Mouse (Mus musculus) midbrain, embryonic 13.5 days (tissue): ENCODE measurements around the gene Ube2m. TPM values are rescaled to one million over a fixed set of nuclear protein-coding genes. Genes with fewer than 3 reads are reported as not detected.
"Not testable (repeated sequence)": the region's sequence is repeated elsewhere in the genome, so short reads cannot be mapped to it uniquely, and the experiment has no call there.

ENCODE experiments used
- ATAC-seq: fragments of 200-750 bp; cut with Nextera tagmentation; 2 replicates; pipeline ENCODE4 v1.8.0; 2017; ENCODE audit warnings: mild to moderate bottlenecking, moderate TSS enrichment, moderate library complexity
- H3K27ac ChIP-seq: fragments of 300-500 bp; sonication (generic); 2 replicates; pipeline ENCODE4 v1.5.1; 2015; ENCODE audit warnings: inconsistent platforms, mild to moderate bottlenecking, moderate library complexity
- H3K27me3 ChIP-seq: fragments of 300-500 bp; sonication (generic); 2 replicates; pipeline ENCODE4 v1.6.1; 2015; ENCODE audit warnings: mild to moderate bottlenecking, inconsistent platforms
- H3K36me3 ChIP-seq: fragments of 300-500 bp; sonication (generic); 2 replicates; pipeline ENCODE4 v1.6.1; 2015; ENCODE audit warnings: mild to moderate bottlenecking, inconsistent platforms
- H3K4me1 ChIP-seq: fragments of 300-500 bp; sonication (generic); replicated peaks from 2 replicates; pipeline ENCODE4 v1.6.1; 2015; ENCODE audit warnings: inconsistent platforms
- H3K4me2 ChIP-seq: fragments of 300-500 bp; sonication (generic); replicated peaks from 2 replicates; pipeline ENCODE4 v1.6.1; 2015; ENCODE audit warnings: moderate library complexity, mild to moderate bottlenecking, inconsistent platforms
- H3K4me3 ChIP-seq: fragments of 300-500 bp; sonication (generic); replicated peaks from 2 replicates; pipeline ENCODE4 v1.5.1; 2015; ENCODE audit warnings: mild to moderate bottlenecking, inconsistent platforms
- H3K9ac ChIP-seq: fragments of 300-500 bp; sonication (generic); replicated peaks from 2 replicates; pipeline ENCODE4 v1.6.1; 2015; ENCODE audit warnings: mild to moderate bottlenecking, inconsistent platforms
- H3K9me3 ChIP-seq: fragments of 300-500 bp; sonication (generic); 2 replicates; pipeline ENCODE4 v1.6.1; 2016; ENCODE audit warnings: mild to moderate bottlenecking, inconsistent platforms
- WGBS: fragments of 180-500 bp; shearing (Covaris S2); methylation state at CpG from one replicate; pipeline ENCODE4 v1.1.7; 2015; 5-methylcytosine and 5-hydroxymethylcytosine counted together
- polyA plus RNA-seq: library from polyadenylated mRNA; unstranded; fragments of >200 nt; fragmentation: Nextera tagmentation; extraction: Ambion mirVana; gene quantifications from 2 replicates; pipeline ENCODE4 v1.2.1, GENCODE M21; 2015

The Ube2m gene
- polyA plus RNA-seq = 63.1 and 91.6 TPM in 2 replicates

DNA sequence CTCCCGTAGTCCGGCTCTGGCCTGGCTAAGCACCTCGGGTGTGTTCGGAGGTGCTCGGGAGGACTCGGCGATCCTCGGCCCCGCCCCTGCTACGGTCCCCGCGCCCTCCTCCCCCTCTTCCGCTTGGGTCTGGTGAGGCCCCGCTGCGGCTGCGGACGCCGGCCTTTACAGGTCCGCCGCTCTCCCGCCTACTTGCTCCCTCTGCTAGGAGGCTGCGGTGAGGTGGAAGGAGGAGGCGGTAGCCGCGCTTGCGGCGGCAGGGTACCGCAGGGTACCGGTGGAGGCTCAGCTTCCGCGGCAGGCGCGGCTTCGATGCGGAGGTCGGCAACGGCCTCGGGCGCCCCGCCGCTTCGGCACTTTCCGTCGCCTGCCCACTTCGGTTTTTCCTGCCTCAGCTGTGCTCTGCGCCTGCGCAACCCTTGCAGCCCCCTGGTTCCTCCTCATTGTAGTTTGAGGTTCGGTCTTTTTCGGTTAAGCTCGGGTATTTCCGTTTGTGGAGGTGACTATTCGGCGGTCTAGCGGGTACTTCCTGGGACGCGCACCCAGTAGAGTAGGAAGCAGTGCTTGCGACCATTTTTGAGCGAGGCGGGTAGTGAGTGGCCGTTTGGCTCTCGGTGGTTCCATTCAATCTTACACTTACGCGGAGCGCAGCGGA lies at the start of gene Ube2m:
Ube2m (minus strand) TSS at position 375 of the 655 bp plus-strand sequence.
- H3K4me2 ChIP-seq = peak within 1 kb of the TSS; percentile 81
- under 1% methylated on average over 61 of the region's 65 CpGs for WGBS
- peak within 1 kb of the TSS; percentile 95 for H3K9ac ChIP-seq
- peak within 1 kb of the TSS; percentile 98 for H3K27ac ChIP-seq
- peaks cover 24% of the 10 kb centered on the region for H3K27me3 ChIP-seq
- ATAC-seq = peak; percentile 91
- H3K9me3 ChIP-seq = no peaks in the 10 kb centered on the region
- peak within 1 kb of the TSS; percentile 71 for H3K4me3 ChIP-seq
- H3K4me1 ChIP-seq = peaks cover 47% of the 10 kb centered on the region
- H3K36me3 ChIP-seq = peaks cover 17% of the 10 kb centered on the region

DNA sequence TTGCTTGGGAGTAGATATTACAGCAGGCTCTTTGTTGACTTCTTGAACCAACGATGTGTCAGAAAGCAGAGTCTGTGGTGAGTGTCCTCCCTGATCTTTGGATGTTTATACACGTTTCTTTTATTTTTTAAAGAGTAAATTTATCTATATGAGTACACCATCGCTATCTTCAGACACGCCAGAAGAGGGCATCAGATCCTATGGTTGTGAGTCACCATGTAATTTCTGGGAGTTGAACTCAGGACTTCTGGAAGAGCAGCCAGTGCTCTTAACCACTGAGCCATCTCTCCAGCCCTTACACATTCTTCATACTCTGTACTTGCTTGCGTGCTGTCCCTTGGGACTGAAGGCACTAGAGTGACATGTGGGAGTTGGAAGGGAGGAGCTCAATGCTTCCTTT lies 34.2 kb upstream of the Ube2m start:
- Histone ChIP-seq H3K4me1 (no peaks in the 10 kb centered on the region), H3K4me3 (no peak overlapping the region), H3K36me3 (no peaks in the 10 kb centered on the region), H3K27ac (no peak overlapping the region), H3K4me2 (no peak overlapping the region), H3K27me3 (no peaks in the 10 kb centered on the region), H3K9me3 (no peaks in the 10 kb centered on the region), H3K9ac (no peak overlapping the region)
- WGBS = 62% methylated on average over 5 of the region's 5 CpGs
- no peak for ATAC-seq

DNA sequence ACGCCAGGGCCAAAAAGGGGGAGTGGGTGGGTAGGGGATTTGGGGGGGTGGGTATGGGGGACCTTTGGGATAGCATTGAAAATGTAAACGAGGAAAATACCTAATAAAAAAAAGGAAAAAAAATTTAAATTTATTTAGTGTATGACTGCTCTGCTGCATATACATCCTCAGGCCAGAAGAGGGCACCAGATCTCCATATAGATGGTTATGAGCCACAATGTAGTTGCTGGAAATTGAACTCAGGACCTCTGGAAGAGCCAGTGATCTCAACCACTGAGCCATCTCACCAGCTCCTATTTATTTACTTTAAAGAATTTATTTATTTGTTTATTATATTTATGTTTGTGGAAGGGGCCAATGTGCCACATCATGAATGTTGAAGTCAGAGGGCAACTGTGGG lies 25.3 kb upstream of the Ube2m start:
- H3K27ac ChIP-seq, ATAC-seq, H3K27me3 ChIP-seq, H3K36me3 ChIP-seq, H3K4me1 ChIP-seq, H3K4me2 ChIP-seq, H3K9me3 ChIP-seq, H3K4me3 ChIP-seq, H3K9ac ChIP-seq: not testable (repeated sequence)
- 41% methylated on average over 2 of the region's 2 CpGs for WGBS

DNA sequence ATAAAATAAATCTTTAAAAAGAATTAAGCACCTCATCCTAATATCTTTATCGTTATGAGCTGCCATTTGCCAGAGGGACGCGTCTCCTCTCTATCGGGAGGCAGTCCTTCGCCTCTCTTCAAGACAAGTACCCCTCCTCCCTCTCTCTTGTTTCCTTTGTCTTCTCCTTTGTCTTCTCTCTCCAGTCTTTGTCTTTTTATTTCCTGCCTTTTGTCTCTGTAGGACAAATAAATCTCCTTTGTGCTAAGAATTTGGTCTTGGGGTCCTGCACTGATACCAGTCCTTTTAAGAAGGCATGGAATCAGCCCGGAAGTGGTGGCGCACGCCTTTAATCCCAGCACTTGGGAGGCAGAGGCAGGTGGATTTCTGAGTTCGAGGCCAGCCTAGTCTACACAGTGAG lies 21.5 kb upstream of the Ube2m start:
- H3K27ac ChIP-seq = no peak overlapping the region

DNA sequence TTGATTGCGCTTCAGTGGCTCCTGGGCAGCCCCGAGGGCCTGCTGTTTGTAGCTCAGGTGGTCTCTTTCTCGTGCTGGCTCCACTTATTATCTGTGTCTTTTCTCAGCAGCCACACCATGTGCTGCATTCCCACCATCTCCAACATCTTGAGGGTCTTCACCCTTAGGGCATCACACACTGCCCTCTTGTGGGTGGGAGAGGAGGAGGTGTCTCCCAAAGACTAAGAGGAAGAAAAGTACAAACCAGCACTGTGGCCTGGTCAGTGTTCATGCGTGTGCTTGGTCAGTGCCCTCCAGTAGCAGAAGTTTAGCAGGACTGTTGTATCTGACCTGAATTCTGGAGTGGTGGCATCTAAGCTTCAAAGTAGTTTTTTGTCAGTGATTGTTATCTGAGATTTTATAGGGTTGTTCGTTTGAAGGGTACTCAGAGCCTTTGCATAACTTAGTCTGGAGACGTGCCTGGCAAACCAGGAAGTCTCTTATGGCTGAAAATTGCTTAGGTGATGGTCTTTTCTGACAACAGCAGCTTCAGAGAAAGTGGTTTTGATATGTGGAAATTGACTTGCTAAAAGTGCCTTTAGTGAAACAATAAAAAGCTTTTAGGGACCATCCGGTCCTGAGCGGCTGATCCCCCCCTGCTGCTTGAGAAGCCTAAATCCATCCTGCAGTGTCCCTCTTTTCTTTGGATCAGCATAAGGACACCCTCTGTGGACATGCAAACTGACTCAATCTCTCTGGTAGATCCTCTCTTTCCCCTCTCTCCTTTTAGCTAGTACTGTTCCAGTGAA lies 19.0 kb upstream of the Ube2m start:
- no peak overlapping the region for H3K27ac ChIP-seq
- H3K9me3 ChIP-seq = no peaks in the 10 kb centered on the region
- no peak overlapping the region for H3K4me2 ChIP-seq
- H3K9ac ChIP-seq = no peak overlapping the region
- no peak for ATAC-seq
- no peak overlapping the region for H3K4me3 ChIP-seq
- peaks cover 7% of the 10 kb centered on the region for H3K4me1 ChIP-seq
- H3K36me3 ChIP-seq = no peaks in the 10 kb centered on the region
- H3K27me3 ChIP-seq = no peaks in the 10 kb centered on the region
- 51% methylated on average over 8 of the region's 8 CpGs for WGBS

More for the DNA sequence above, 21.5 kb upstream of the Ube2m start:
- Histone ChIP-seq H3K4me1 (no peaks in the 10 kb centered on the region), H3K4me2 (no peak overlapping the region), H3K36me3 (no peaks in the 10 kb centered on the region), H3K9me3 (no peaks in the 10 kb centered on the region), H3K9ac (no peak overlapping the region), H3K27me3 (no peaks in the 10 kb centered on the region), H3K4me3 (no peak overlapping the region)
- no peak for ATAC-seq
- WGBS = 85% methylated on average over 9 of the region's 9 CpGs

DNA sequence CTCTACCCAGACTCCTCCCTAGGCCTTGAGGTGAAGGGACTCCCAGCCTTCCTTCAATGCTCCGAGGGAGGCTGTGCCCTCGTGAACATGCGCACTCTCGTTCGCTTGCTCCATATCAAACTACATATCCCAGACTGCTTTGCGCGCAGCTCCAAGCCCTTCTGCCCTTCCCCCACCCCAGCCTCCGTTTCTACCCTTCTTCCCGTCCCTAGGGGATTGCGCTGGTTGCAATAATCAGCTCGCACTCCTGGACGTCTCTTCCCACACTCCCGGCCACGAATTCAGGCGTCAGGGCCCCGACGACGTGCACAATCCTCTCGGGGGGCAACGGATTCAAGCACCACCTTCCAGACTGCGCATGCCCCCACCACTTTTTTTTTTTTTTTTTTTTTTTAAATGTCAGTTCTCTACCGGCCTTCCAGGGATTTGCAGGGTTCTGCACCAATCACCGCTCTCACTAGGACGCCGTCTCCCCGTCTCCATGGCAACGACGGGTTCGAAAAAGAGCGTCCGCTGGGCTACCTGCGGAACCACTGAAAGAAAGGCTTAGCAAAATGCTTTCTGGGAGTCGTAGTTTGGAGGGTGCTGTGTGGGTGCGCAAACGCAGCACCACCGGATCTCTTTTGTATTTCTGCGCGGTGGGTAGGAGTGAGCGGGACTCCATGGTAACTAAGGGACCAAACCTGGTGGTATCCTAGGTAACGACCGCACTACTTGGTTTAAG lies 16.4 kb upstream of the Ube2m start, which contains the start of gene Mzf1:
Mzf1 (minus strand) TSS at position 478 of the 724 bp plus-strand sequence.
- peak; percentile 96 for ATAC-seq
- no peaks in the 10 kb centered on the region for H3K9me3 ChIP-seq
- peak within 1 kb of the TSS; percentile 54 for H3K4me2 ChIP-seq
- H3K36me3 ChIP-seq = peaks cover 4% of the 10 kb centered on the region; the same call in 1 of the 2 replicates
- WGBS = under 1% methylated on average over 41 of the region's 41 CpGs
- peaks cover 7% of the 10 kb centered on the region for H3K4me1 ChIP-seq
- peak within 1 kb of the TSS; percentile 58 for H3K4me3 ChIP-seq
- peak within 1 kb of the TSS; percentile 71 for H3K9ac ChIP-seq
- H3K27me3 ChIP-seq = no peaks in the 10 kb centered on the region
- peak within 1 kb of the TSS; percentile 97 for H3K27ac ChIP-seq

DNA sequence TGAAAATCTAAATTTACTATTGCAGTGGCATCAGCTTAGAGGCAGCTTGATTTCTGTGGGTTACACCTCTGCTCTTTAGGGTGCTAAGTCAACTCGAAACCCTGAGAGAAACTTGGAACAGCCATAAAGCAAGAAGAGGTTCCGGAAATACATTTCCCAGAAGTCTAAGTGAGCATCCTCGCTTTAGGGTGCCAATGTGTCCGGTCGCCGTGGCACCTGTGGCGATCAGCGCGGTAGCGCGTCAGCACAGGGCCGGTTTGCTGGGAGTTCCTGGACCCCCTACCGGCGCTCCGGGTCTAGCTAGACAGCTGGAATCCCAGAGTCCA lies 15.8 kb upstream of the Ube2m start:
- Histone ChIP-seq H3K36me3 (peaks cover 4% of the 10 kb centered on the region; the same call in 1 of the 2 replicates), H3K4me3 (peak overlapping the region; percentile 58), H3K27ac (peak overlapping the region; percentile 97), H3K9ac (peak overlapping the region; percentile 71), H3K9me3 (no peaks in the 10 kb centered on the region), H3K27me3 (no peaks in the 10 kb centered on the region), H3K4me1 (peaks cover 7% of the 10 kb centered on the region), H3K4me2 (peak overlapping the region; percentile 54)
- WGBS = 3% methylated on average over 15 of the region's 15 CpGs
- no peak for ATAC-seq

DNA sequence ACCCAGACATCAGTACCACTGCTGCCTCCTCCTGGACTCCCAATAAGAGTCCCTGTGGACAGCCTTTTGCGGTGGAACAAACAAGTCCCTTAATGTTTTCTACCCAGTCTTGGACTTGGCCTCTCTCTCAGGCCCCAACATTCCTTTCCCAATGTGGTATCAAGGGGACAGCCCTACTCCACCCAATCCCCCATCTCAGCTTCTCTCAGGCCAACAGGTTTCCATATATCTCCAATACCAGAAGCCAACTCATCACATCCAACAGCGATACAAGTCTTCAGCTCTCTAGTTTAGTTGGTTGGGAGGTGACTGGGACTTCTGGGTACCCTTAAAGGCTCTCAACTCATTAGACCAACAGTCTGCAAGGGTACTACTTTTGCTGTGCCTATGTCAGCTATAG lies 15.4 kb upstream of the Ube2m start:
- 0 out of 2 replicates have a peak, but pooled peaks have one; percentile 0 for ATAC-seq
- peaks cover 4% of the 10 kb centered on the region; the same call in 1 of the 2 replicates for H3K36me3 ChIP-seq
- H3K27me3 ChIP-seq = no peaks in the 10 kb centered on the region
- no peak overlapping the region for H3K27ac ChIP-seq
- H3K9ac ChIP-seq = no peak overlapping the region
- H3K4me1 ChIP-seq = peaks cover 7% of the 10 kb centered on the region
- H3K4me2 ChIP-seq = peak overlapping the region; percentile 54
- H3K4me3 ChIP-seq = peak overlapping the region; percentile 58
- 84% methylated on average over 2 of the region's 2 CpGs for WGBS
- no peaks in the 10 kb centered on the region for H3K9me3 ChIP-seq

DNA sequence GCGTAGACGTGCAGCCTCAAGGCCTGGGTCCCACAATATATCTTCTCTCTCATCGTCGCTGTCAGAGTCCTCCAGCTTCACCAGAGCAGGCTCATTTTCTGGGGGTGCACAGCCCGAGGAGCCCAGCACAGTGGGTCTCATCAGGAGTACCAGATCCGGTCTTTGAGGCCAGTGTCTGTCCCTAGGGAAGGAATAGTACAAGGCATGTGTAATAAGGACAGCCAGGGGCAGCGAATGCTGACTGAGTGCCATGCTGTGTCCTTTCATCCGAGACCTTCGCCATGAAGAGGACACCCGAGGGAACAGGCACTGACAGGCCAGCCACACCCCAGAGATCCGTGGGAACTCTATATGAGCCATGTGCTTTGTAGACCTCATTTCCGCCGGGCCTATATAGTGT lies 14.9 kb upstream of the Ube2m start:
- H3K4me3 ChIP-seq = no peak overlapping the region
- H3K27ac ChIP-seq = no peak overlapping the region
- H3K4me1 ChIP-seq = peaks cover 7% of the 10 kb centered on the region
- H3K4me2 ChIP-seq = no peak overlapping the region
- peaks cover 4% of the 10 kb centered on the region; the same call in 1 of the 2 replicates for H3K36me3 ChIP-seq
- H3K9ac ChIP-seq = no peak overlapping the region
- ATAC-seq = no peak
- H3K9me3 ChIP-seq = no peaks in the 10 kb centered on the region
- WGBS = 89% methylated on average over 13 of the region's 13 CpGs
- no peaks in the 10 kb centered on the region for H3K27me3 ChIP-seq

DNA sequence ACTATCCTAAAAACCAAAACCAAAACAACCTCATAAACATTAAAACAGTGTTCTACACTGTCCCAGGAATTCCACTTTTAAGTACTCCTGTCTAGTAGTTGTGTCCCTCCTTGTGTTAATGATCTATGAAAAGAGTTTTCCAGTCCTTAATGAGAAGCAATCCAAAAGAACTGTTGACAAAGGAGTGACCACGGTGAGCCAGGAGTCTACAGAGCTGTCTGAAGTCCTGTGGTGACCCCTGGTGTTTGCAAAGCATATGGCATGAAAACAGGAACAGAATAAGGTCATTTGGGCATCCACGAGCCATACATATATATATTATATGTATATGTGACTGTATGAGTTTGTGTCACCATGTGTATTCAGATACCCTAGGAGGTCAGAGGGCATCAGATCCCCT lies 8.0 kb upstream of the Ube2m start:
- Histone ChIP-seq H3K9ac (no peak overlapping the region), H3K27ac (no peak overlapping the region), H3K27me3 (peaks cover 47% of the 10 kb centered on the region), H3K9me3 (no peaks in the 10 kb centered on the region), H3K36me3 (no peaks in the 10 kb centered on the region), H3K4me3 (no peak overlapping the region), H3K4me2 (no peak overlapping the region), H3K4me1 (peaks cover 17% of the 10 kb centered on the region)
- ATAC-seq = peak; percentile 47
- WGBS = 7% methylated on average over 2 of the region's 2 CpGs

DNA sequence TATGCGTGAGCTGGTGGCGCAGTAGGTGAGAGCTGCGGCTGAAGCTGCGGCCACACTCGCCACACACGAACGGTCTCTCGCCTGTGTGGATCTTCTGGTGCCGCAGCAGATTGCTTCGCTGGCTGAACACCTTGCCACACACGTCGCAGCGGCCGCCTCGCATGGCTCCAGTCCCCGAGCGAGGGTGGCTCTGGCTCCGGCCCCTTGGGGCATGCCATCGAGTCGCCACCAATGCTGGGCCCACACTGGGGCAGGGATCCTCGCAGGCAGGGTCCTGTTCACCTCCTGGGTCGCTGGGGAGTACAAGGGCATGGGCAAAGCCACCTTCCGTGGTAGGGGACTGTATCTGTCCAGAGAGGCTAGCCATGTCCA lies 6.2 kb upstream of the Ube2m start:
- Histone ChIP-seq H3K27ac (peak overlapping the region; percentile 68), H3K27me3 (peaks cover 51% of the 10 kb centered on the region), H3K9me3 (no peaks in the 10 kb centered on the region), H3K4me2 (peak overlapping the region; percentile 91), H3K4me1 (peaks cover 20% of the 10 kb centered on the region), H3K36me3 (no peaks in the 10 kb centered on the region), H3K4me3 (peak overlapping the region; percentile 51), H3K9ac (peak overlapping the region; percentile 83)
- ATAC-seq = peak; percentile 43
- WGBS = 3% methylated on average over 23 of the region's 23 CpGs
